ENCODE assay signal across 12 mouse cellular contexts in genomic region chr7:58746817-58747216, GRCm38 (mm10).
"Had no signal": no experiment of that assay in that cellular context is flagged by ENCODE, and none has a peak within 500 bp of the region (broad histone marks: within the 10 kb centered on the region; RNA-seq: fewer than 3 reads in every experiment).

No protein-coding gene starts in this region.

- ATAC-seq: midbrain, embryonic 16.5 days had no signal

- H3K27ac ChIP-seq: limb, embryonic 15.5 days; midbrain, embryonic 12.5 days; neural tube, embryonic 13.5 days; stomach, embryonic 15.5 days had no signal

- H3K9ac ChIP-seq: limb, embryonic 15.5 days; midbrain, embryonic 12.5 days; neural tube, embryonic 13.5 days; stomach, embryonic 15.5 days had no signal

- H3K27me3 ChIP-seq: limb, embryonic 15.5 days; midbrain, embryonic 12.5 days; neural tube, embryonic 13.5 days; stomach, embryonic 15.5 days had no signal

- H3K4me1 ChIP-seq: limb, embryonic 15.5 days; midbrain, embryonic 12.5 days; neural tube, embryonic 13.5 days had no signal

- H3K4me2 ChIP-seq: limb, embryonic 15.5 days; midbrain, embryonic 12.5 days; neural tube, embryonic 13.5 days; stomach, embryonic 15.5 days had no signal

- H3K9me3 ChIP-seq: limb, embryonic 15.5 days; midbrain, embryonic 12.5 days; neural tube, embryonic 13.5 days; stomach, embryonic 15.5 days had no signal

- H3K36me3 ChIP-seq: limb, embryonic 15.5 days; midbrain, embryonic 12.5 days; neural tube, embryonic 13.5 days; stomach, embryonic 15.5 days had no signal

- DNase-seq: kidney, adult 11 months; kidney, postnatal 14 days; layer of hippocampus, postnatal 36 days; retina, postnatal 1 day; right cerebral cortex, postnatal 4 days; spleen, adult 18-20 months; thymus, postnatal 4 days had no signal

- H3K4me3 ChIP-seq: limb, embryonic 15.5 days; midbrain, embryonic 12.5 days; neural tube, embryonic 13.5 days; stomach, embryonic 15.5 days had no signal
